12 mouse cellular contexts compared by ENCODE assay signal in genomic region chr12:14283106-14283692, GRCm38 (mm10).
DNase-seq lines count a peak whose midpoint lies in the region; ATAC-seq lines count a peak whose summit lies in the region.
"Had no signal": no experiment of that assay in that cellular context is flagged by ENCODE, and none has a peak within 500 bp of the region (broad histone marks: within the 10 kb centered on the region; RNA-seq: fewer than 3 reads in every experiment).

No protein-coding gene starts in this region.

- no peak overlapping the region for H3K4me2 ChIP-seq in embryonic facial prominence, embryonic 11.5 days (ENCODE audit: low read depth, low read length)
- H3K4me2 ChIP-seq: embryonic facial prominence, embryonic 15.5 days had no signal

- H3K9me3 ChIP-seq in embryonic facial prominence, embryonic 11.5 days (replicated peaks; ENCODE audit: control insufficient read depth, low read length) = no peaks in the 10 kb centered on the region
- H3K9me3 ChIP-seq in embryonic facial prominence, embryonic 10.5 days = no peaks in the 10 kb centered on the region
- H3K9me3 ChIP-seq: embryonic facial prominence, embryonic 15.5 days had no signal

- H3K27ac ChIP-seq in embryonic facial prominence, embryonic 11.5 days (replicated peaks; ENCODE audit: low read depth, low read length) = no peak overlapping the region
- no peak overlapping the region for H3K27ac ChIP-seq in embryonic facial prominence, embryonic 10.5 days (replicated peaks)
- H3K27ac ChIP-seq: embryonic facial prominence, embryonic 15.5 days had no signal

- DNase-seq in embryonic facial prominence, embryonic 11.5 days (ENCODE audit: low spot score) = peak; percentile 3
- DNase-seq in embryonic facial prominence, embryonic 10.5 days (ENCODE audit: low spot score) = no peak
- DNase-seq in ovary, postnatal 36 days (ENCODE audit: low spot score) = peak; percentile 4
- no peak for DNase-seq in ovary, postnatal 14 days (ENCODE audit: low spot score)
- DNase-seq in left cerebral cortex, adult 9 months (ENCODE audit: low spot score in 2 of 2) = peak; percentile 18 to 35
- no peak for DNase-seq in spleen, adult 18-20 months
- DNase-seq in MN1 (ENCODE audit: low spot score) = no peak
- DNase-seq: heart, postnatal 14 days; kidney, adult 8-10 months; thymus, adult 2 months had no signal

- 44% methylated on average over 4 of the region's 4 CpGs for WGBS in embryonic facial prominence, embryonic 11.5 days
- WGBS in embryonic facial prominence, embryonic 10.5 days = 47% methylated on average over 4 of the region's 4 CpGs

- no peaks in the 10 kb centered on the region for H3K27me3 ChIP-seq in embryonic facial prominence, embryonic 11.5 days (ENCODE audit: control insufficient read depth, insufficient read depth, low read length)
- no peaks in the 10 kb centered on the region for H3K27me3 ChIP-seq in embryonic facial prominence, embryonic 10.5 days (replicated peaks; ENCODE audit: low read depth, poor library complexity, severe bottlenecking)
- H3K27me3 ChIP-seq: embryonic facial prominence, embryonic 15.5 days had no signal

- no peak overlapping the region for H3K9ac ChIP-seq in embryonic facial prominence, embryonic 11.5 days (replicated peaks; ENCODE audit: low read length)
- H3K9ac ChIP-seq: embryonic facial prominence, embryonic 15.5 days had no signal

- H3K36me3 ChIP-seq in embryonic facial prominence, embryonic 11.5 days (replicated peaks; ENCODE audit: control insufficient read depth, insufficient read depth, low read depth, low read length) = no peaks in the 10 kb centered on the region
- no peaks in the 10 kb centered on the region for H3K36me3 ChIP-seq in embryonic facial prominence, embryonic 10.5 days (replicated peaks)
- H3K36me3 ChIP-seq: embryonic facial prominence, embryonic 15.5 days had no signal

- ATAC-seq in embryonic facial prominence, embryonic 11.5 days (replicated peaks; ENCODE audit: insufficient number of reproducible peaks, low FRiP score, low TSS enrichment, low read depth) = no peak
- ATAC-seq in erythroblast, adult 5-6 weeks (replicated peaks; ENCODE audit: low FRiP score, poor library complexity, severe bottlenecking) = no peak

- H3K4me3 ChIP-seq in embryonic facial prominence, embryonic 11.5 days (ENCODE audit: low read depth, low read length) = no peak overlapping the region
- H3K4me3 ChIP-seq in embryonic facial prominence, embryonic 10.5 days = no peak overlapping the region
- H3K4me3 ChIP-seq: embryonic facial prominence, embryonic 15.5 days had no signal

- no peaks in the 10 kb centered on the region for H3K4me1 ChIP-seq in embryonic facial prominence, embryonic 11.5 days (ENCODE audit: control insufficient read depth, insufficient read depth, low read length)
- no peaks in the 10 kb centered on the region for H3K4me1 ChIP-seq in embryonic facial prominence, embryonic 10.5 days

Comparison
In these comparisons a context has a peak if more than half of its experiments do, and no peak if none do; other contexts are left out.
1. DNase-seq: peak in embryonic facial prominence, embryonic 11.5 days (single experiment), ovary, postnatal 36 days (single experiment) and left cerebral cortex, adult 9 months (2 of 2); none in embryonic facial prominence, embryonic 10.5 days (single experiment), ovary, postnatal 14 days (single experiment), spleen, adult 18-20 months (0 of 2) and MN1 (single experiment).